Mouse (Mus musculus): Measurements from ENCODE around the gene Klhl15. TPM values are rescaled to one million over a fixed set of nuclear protein-coding genes. Genes with fewer than 3 reads are reported as not detected.

Gene Klhl15
- polyA plus RNA-seq, 1 experiment: 3.8 TPM

DNA sequence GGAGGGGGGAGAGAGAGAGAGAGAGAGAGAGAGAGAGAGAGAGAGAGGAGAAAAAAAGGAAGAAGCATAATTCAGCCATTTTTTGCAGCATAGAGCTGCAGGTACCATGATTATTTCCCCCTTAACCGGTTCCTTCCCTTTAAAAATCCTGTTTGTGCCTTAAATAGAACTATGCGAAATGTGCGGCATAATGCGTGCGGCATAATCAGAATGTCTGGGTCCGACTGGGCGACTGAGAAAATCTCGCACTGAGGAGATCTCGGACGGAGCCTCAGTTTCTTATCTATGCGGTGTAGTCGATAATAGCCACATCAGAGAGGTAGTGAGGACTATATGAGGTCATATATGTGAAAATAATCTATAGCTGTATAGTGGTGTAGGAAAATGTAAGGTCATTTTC lies 1.2 kb downstream of the Klhl15 start:
- Histone ChIP-seq H3K4me3 (peak overlapping the region; percentile 38), H3K27me3 (ENCODE audit: control insufficient read depth, insufficient read depth, insufficient read length) (no peaks in the 10 kb centered on the region)

DNA sequence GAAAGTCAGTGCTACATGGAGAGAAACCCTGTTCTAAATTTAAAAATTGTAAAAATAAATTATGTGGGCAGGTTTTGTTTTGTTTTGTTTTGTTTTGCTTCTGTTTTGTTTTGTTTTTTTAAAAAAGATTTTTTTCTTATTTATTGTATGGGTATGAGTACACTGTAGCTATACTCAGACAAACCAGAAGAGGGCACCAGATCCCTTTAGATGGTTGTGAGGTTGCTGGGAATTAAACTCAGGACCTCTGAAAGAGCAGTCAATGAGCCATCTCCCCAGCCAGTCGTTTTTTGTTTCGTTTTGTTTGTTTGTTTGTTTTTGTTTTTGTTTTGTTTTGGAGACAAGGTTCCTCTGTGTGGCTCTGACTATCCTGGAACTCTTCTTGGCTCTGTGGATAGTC lies 54.5 kb downstream of the Klhl15 start:
- peak overlapping the region; percentile 51 for H3K4me2 ChIP-seq (ENCODE audit: low read depth)
- TF ChIP-seq E2F4 (IDR thresholded peaks at IDR 0.05; ENCODE audit: insufficient read depth) (no peak), REST (IDR thresholded peaks at IDR 0.05; ENCODE audit: insufficient read depth, insufficient read length) (no peak), MYOG (IDR thresholded peaks at IDR 0.05; ENCODE audit: control insufficient read depth in 1 of 3, insufficient read depth in 1 of 3, insufficient read length in 2 of 3, low read depth in 2 of 3) (no peak), SRF (IDR thresholded peaks at IDR 0.05; ENCODE audit: control insufficient read depth, insufficient read length, low read depth) (no peak), POLR2A (IDR thresholded peaks at IDR 0.05; ENCODE audit: insufficient read length, low read depth) (no peak), MYOD1 (IDR thresholded peaks at IDR 0.05; ENCODE audit: control insufficient read depth in 1 of 3, insufficient read length in 2 of 3, low read depth in 2 of 3) (no peak), CEBPB (IDR thresholded peaks at IDR 0.05; ENCODE audit: insufficient read depth, poor library complexity, severe bottlenecking) (no peak), MAX (IDR thresholded peaks at IDR 0.05; ENCODE audit: low read depth) (no peak), POLR2AphosphoS2 (IDR thresholded peaks at IDR 0.05; ENCODE audit: insufficient read length, low read depth) (no peak), TCF12 (IDR thresholded peaks at IDR 0.05; ENCODE audit: insufficient read depth, poor library complexity, severe bottlenecking) (no peak), TCF3 (IDR thresholded peaks at IDR 0.05; ENCODE audit: insufficient read length, low read depth) (no peak), USF1 (IDR thresholded peaks at IDR 0.05; ENCODE audit: low read depth) (no peak)
- H3ac ChIP-seq (ENCODE audit: control insufficient read depth, insufficient read length): no peak overlapping the region
- no peaks in the 10 kb centered on the region for H3K36me3 ChIP-seq (ENCODE audit: control insufficient read depth, insufficient read depth)
- no peaks in the 10 kb centered on the region for H3K27me3 ChIP-seq (ENCODE audit: control insufficient read depth, insufficient read depth, insufficient read length)
- H3K79me2 ChIP-seq (ENCODE audit: control insufficient read depth, insufficient read depth): no peaks in the 10 kb centered on the region
- H3K4me3 ChIP-seq: no peak overlapping the region

More for the DNA sequence above, 1.2 kb downstream of the Klhl15 start:
- peak overlapping the region; percentile 12 for H3ac ChIP-seq (ENCODE audit: control insufficient read depth, insufficient read length)
- no peak for TF ChIP-seq TCF12 (IDR thresholded peaks at IDR 0.05; ENCODE audit: insufficient read depth, poor library complexity, severe bottlenecking)
- TF ChIP-seq CEBPB (IDR thresholded peaks at IDR 0.05; ENCODE audit: insufficient read depth, poor library complexity, severe bottlenecking): no peak
- no peak for TF ChIP-seq REST (IDR thresholded peaks at IDR 0.05; ENCODE audit: insufficient read depth, insufficient read length)
- TF ChIP-seq TCF3 (IDR thresholded peaks at IDR 0.05; ENCODE audit: insufficient read length, low read depth): no peak
- TF ChIP-seq POLR2A (IDR thresholded peaks at IDR 0.05; ENCODE audit: insufficient read length, low read depth): no peak
- TF ChIP-seq POLR2AphosphoS2 (IDR thresholded peaks at IDR 0.05; ENCODE audit: insufficient read length, low read depth): no peak
- TF ChIP-seq MYOG (IDR thresholded peaks at IDR 0.05; ENCODE audit: control insufficient read depth in 1 of 3, insufficient read depth in 1 of 3, insufficient read length in 2 of 3, low read depth in 2 of 3): no peak
- no peak for TF ChIP-seq MAX (IDR thresholded peaks at IDR 0.05; ENCODE audit: low read depth)
- no peak for TF ChIP-seq E2F4 (IDR thresholded peaks at IDR 0.05; ENCODE audit: insufficient read depth)
- no peak for TF ChIP-seq USF1 (IDR thresholded peaks at IDR 0.05; ENCODE audit: low read depth)
- TF ChIP-seq SRF (IDR thresholded peaks at IDR 0.05; ENCODE audit: control insufficient read depth, insufficient read length, low read depth): no peak
- no peaks in the 10 kb centered on the region for H3K36me3 ChIP-seq (ENCODE audit: control insufficient read depth, insufficient read depth)
- H3K79me2 ChIP-seq (ENCODE audit: control insufficient read depth, insufficient read depth): peaks cover 4% of the 10 kb centered on the region
- H3K4me2 ChIP-seq (ENCODE audit: low read depth): peak overlapping the region; percentile 75

DNA sequence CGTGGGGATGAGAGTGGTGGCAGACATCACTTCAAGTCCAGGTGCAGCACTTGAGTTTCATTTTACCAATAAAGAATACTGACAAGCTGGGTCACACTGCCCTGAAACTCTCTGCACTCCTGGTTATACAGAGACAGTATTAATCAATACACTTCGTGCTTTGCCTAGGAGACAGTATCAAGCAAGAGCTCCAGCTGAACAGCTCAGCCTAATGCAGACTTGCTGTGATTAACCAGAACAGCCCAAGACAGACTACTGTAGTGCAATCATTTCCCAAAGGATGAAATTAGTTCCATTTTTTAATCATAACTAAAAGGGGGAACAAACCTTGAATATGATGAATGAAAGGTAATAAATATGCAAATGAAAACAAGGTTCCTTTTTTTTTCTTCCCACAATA lies 68.5 kb downstream of the Klhl15 start:
- Histone ChIP-seq H3K4me3 (no peak overlapping the region), H3K27me3 (ENCODE audit: control insufficient read depth, insufficient read depth, insufficient read length) (peaks cover 5% of the 10 kb centered on the region), H3K4me2 (ENCODE audit: low read depth) (no peak overlapping the region), H3K36me3 (ENCODE audit: control insufficient read depth, insufficient read depth) (no peaks in the 10 kb centered on the region), H3ac (ENCODE audit: control insufficient read depth, insufficient read length) (no peak overlapping the region), H3K79me2 (ENCODE audit: control insufficient read depth, insufficient read depth) (no peaks in the 10 kb centered on the region)
- TF ChIP-seq E2F4 (IDR thresholded peaks at IDR 0.05; ENCODE audit: insufficient read depth): no peak
- TF ChIP-seq POLR2A (IDR thresholded peaks at IDR 0.05; ENCODE audit: insufficient read length, low read depth): no peak
- TF ChIP-seq USF1 (IDR thresholded peaks at IDR 0.05; ENCODE audit: low read depth): no peak
- TF ChIP-seq MYOG (IDR thresholded peaks at IDR 0.05; ENCODE audit: control insufficient read depth in 1 of 3, insufficient read depth in 1 of 3, insufficient read length in 2 of 3, low read depth in 2 of 3): no peak
- no peak for TF ChIP-seq REST (IDR thresholded peaks at IDR 0.05; ENCODE audit: insufficient read depth, insufficient read length)
- no peak for TF ChIP-seq CEBPB (IDR thresholded peaks at IDR 0.05; ENCODE audit: insufficient read depth, poor library complexity, severe bottlenecking)
- no peak for TF ChIP-seq TCF12 (IDR thresholded peaks at IDR 0.05; ENCODE audit: insufficient read depth, poor library complexity, severe bottlenecking)
- no peak for TF ChIP-seq POLR2AphosphoS2 (IDR thresholded peaks at IDR 0.05; ENCODE audit: insufficient read length, low read depth)
- TF ChIP-seq MAX (IDR thresholded peaks at IDR 0.05; ENCODE audit: low read depth): no peak
- no peak for TF ChIP-seq TCF3 (IDR thresholded peaks at IDR 0.05; ENCODE audit: insufficient read length, low read depth)
- TF ChIP-seq MYOD1 (IDR thresholded peaks at IDR 0.05; ENCODE audit: control insufficient read depth in 1 of 3, insufficient read length in 2 of 3, low read depth in 2 of 3): no peak
- TF ChIP-seq SRF (IDR thresholded peaks at IDR 0.05; ENCODE audit: control insufficient read depth, insufficient read length, low read depth): no peak

DNA sequence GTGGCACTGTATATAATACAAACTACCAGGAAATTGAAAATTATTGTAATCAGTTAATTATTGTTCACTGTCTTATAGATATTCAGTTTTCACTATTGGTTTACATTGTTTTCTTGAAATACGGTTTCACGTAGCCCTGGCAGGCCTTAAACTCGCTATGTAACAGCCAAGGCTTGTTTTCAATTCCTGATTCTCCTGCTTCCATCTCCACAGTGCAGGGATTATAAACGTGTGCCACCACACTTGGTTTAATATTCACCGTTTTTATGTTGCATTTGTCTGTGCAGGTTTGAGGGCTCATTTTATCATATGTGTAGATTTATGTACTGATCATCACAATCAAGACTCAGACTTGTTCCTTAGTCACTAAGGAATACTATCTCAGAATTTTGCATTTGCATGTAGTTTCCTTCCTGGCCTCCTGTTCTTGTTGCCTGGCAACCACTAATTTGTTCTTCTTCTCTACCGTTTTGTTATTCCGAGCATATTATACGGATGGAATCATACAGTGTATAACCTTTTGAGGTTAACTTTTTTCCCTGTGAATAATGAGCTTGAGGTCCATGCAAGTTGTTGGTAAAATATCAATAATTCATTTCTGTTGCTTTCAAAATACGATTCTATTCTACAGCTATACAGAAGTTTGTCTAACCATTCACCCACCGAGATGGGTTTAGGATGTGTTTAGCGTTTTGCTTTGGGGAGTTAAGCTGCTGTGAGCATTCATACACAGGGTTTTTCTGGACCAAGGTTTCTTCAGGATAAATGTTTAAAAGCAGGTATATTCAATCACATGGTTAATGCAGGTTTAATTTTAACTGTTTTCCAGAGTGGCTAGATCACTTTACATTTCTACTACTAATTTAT lies 86.9 kb downstream of the Klhl15 start:
- Histone ChIP-seq H3K4me3 (no peak overlapping the region), H3K27me3 (ENCODE audit: control insufficient read depth, insufficient read depth, insufficient read length) (peaks cover 19% of the 10 kb centered on the region), H3ac (ENCODE audit: control insufficient read depth, insufficient read length) (no peak overlapping the region), H3K4me2 (ENCODE audit: low read depth) (no peak overlapping the region), H3K79me2 (ENCODE audit: control insufficient read depth, insufficient read depth) (no peaks in the 10 kb centered on the region), H3K36me3 (ENCODE audit: control insufficient read depth, insufficient read depth) (no peaks in the 10 kb centered on the region)
- no peak for TF ChIP-seq POLR2A (IDR thresholded peaks at IDR 0.05; ENCODE audit: insufficient read length, low read depth)
- no peak for TF ChIP-seq SRF (IDR thresholded peaks at IDR 0.05; ENCODE audit: control insufficient read depth, insufficient read length, low read depth)
- no peak for TF ChIP-seq TCF12 (IDR thresholded peaks at IDR 0.05; ENCODE audit: insufficient read depth, poor library complexity, severe bottlenecking)
- TF ChIP-seq MAX (IDR thresholded peaks at IDR 0.05; ENCODE audit: low read depth): no peak
- no peak for TF ChIP-seq REST (IDR thresholded peaks at IDR 0.05; ENCODE audit: insufficient read depth, insufficient read length)
- no peak for TF ChIP-seq E2F4 (IDR thresholded peaks at IDR 0.05; ENCODE audit: insufficient read depth)
- no peak for TF ChIP-seq MYOG (IDR thresholded peaks at IDR 0.05; ENCODE audit: control insufficient read depth in 1 of 3, insufficient read depth in 1 of 3, insufficient read length in 2 of 3, low read depth in 2 of 3)
- TF ChIP-seq TCF3 (IDR thresholded peaks at IDR 0.05; ENCODE audit: insufficient read length, low read depth): no peak
- TF ChIP-seq POLR2AphosphoS2 (IDR thresholded peaks at IDR 0.05; ENCODE audit: insufficient read length, low read depth): no peak
- TF ChIP-seq USF1 (IDR thresholded peaks at IDR 0.05; ENCODE audit: low read depth): no peak
- TF ChIP-seq CEBPB (IDR thresholded peaks at IDR 0.05; ENCODE audit: insufficient read depth, poor library complexity, severe bottlenecking): no peak
- TF ChIP-seq MYOD1 (IDR thresholded peaks at IDR 0.05; ENCODE audit: control insufficient read depth in 1 of 3, insufficient read length in 2 of 3, low read depth in 2 of 3): no peak

Other genes starting within 250 kb of the Klhl15 start
- 4.7 TPM for gene Zfx, start 110.9 kb upstream of the Klhl15 start, polyA plus RNA-seq (2012; fragmentation: generic; extraction: Trizol)
- 53.8 TPM for gene Eif2s3x, start 21.7 kb upstream of the Klhl15 start, polyA plus RNA-seq (2012; fragmentation: generic; extraction: Trizol)
- gene Fam90a1b, start 132.2 kb downstream of the Klhl15 start, polyA plus RNA-seq (2012; fragmentation: generic; extraction: Trizol): not detected
- gene Apoo, start 132.5 kb downstream of the Klhl15 start, polyA plus RNA-seq (2012; fragmentation: generic; extraction: Trizol): 45.9 TPM